Mouse (Mus musculus) cerebellum, adult (tissue): ENCODE measurements around the gene N4bp2.
"Not testable (repeated sequence)": the region's sequence is repeated elsewhere in the genome, so short reads cannot be mapped to it uniquely, and the experiment has no call there.

ENCODE experiments used
- ATAC-seq: cut with Nextera tagmentation; 2 replicates; pipeline ENCODE4 v1.9.2; 2017; ENCODE audit warnings: mild to moderate bottlenecking, moderate library complexity, mixed read lengths; ENCODE audit not compliant: insufficient number of reproducible peaks, low FRiP score, low TSS enrichment

Gene N4bp2

DNA sequence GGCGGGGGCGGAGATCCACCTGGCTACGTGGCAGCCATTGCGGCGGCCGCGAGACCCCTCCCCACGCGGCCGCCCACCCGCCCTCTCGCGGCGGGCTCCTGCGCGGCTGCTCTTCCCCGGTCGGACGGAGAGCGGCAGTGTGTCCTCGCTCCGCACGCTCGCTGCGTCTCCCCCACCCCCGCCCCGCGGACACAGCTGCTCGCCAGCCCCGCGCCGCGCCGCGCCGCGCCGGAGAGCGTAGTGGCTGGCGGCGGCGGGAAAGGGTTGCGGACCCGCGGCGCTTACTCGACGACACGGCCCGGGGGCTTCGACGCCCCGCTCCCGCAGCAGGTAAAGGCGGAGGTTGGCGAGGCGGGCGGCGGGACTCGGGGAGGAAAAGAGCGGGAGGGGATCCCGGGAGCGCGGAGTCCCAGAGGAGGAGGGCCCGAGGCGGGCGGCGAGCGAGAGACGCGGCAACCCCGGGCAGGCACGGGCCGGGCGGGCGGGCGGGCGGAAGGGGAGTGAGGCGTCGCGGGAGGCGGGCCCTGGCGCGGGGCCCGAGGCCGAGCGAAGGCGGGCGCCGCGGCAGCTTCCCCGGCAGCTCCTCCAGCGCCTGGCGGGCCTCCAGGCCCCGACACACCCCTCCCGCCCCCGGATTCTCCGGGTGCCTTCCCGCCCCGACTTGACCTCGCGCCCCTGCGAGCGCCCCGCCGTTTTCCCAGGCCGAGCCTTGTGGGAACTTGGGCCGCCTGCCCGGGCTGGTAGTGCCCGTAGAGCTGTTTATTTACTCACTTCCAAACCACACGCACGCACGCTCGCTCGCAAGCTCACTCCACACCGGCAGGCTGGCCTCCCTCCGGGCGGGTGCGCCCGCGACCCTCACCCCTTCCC is 830 bp downstream of the N4bp2 start:
- peak; percentile 69 for ATAC-seq

DNA sequence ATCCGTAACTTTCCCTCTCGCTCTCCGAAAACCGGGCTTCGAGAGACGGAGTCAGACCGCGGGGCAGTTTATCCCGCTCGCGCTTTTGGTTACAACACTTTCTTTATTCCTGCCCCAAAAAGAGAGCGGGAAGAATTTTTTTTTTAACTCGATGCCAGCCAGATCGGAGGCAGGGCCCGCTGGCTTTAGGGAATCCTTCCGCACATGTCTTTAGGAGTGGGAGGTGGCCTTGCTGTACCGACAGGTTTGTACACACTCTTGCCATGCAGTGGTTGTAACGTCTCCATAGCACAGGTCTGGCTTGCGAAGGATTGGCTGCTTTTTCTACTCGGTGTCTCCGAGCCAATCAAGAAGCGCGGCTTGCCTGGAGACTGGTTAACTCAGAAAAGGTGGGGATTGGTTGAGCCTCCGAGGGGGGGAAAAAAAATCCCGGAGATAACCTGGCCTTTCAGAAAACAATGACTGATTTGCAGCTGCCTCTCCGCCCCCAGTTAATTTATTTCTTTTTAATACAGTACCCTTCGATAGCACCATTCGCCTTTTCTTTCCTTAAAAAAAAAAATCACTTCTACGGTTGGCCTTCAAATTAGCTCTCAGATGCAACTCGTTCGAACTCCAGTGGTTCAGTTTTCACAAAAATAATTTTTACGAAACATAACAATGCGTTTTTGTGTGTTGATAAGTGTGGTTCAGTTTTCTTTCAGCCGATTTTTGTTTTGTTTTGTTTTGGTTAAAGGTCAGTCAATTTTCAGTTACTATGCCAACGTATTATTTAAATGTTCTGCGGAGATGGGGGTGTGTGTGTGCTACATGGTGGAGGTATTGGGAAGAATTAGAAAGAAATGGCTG is 1.7 kb downstream of the N4bp2 start:
- ATAC-seq: peak; percentile 93

DNA sequence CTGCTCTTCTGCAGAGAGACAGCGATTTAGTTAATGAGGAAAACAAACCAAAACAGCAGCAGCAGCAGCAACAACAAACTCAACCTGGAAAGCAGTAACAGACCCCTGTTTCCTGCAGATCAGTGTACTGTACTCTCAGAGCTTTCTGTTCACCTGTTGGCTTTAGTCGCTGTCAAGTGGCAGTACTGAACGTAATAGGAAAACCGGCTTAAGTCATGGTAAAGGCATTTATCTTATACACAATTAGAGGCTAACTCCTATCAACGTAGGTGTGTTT is 2.3 kb downstream of the N4bp2 start:
- ATAC-seq: no peak

DNA sequence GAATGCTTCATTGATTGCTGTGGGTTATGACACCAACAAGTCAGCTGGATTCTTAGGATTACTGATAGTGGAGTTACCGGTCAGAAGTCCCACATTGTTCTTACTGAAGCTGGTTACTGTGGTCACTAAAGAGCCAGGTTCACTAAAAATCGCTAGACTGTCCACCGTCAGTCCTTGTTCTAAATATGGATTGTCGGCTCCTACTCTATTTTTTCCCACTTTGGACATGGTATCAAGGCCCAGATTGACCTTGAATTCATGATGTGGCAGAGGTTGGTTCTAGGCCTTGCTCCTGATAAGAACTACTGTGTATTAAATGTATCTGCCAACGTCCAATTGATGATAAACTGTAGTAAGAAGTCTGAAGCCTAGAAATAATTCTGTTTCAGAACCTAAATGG is 4.7 kb downstream of the N4bp2 start:
- no peak for ATAC-seq

DNA sequence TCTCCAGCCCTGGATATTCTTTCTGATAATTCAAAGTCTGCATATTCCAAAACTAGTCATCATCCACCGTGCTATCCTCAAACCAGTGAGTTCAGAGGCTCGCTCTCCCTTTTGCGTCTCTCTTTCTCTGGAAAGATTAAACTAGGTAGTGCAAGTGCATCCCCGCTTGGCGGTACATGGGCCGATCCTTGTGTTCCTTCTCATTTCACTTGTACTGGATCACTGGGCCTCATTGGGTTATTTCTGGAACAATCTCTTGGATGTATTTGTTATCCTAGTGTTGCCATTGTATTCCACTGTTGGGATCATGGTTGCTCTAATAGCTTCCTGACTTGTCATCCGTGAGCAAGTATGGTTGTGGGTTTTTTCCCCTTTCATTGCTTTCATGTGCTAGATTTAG is 6.7 kb downstream of the N4bp2 start:
- ATAC-seq: no peak

DNA sequence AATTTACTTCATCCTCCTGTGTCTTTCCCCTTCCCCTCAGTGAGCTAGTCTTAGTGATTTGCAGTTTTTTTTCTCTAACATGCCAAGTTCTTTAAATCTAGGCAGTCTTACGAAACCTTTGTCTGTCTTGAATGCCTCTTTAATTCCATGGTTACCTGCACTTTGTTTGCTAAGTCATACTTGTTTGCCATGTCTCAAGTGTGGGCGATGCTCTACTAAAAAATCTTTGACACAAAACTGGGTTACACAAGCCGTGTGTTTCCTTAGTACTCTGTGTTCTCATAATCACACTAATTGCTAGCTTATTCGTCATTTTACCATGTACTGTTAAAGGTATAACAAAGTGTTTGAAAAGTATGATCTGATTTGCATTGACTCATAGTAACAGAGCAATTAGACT is 7.2 kb downstream of the N4bp2 start:
- ATAC-seq: no peak

DNA sequence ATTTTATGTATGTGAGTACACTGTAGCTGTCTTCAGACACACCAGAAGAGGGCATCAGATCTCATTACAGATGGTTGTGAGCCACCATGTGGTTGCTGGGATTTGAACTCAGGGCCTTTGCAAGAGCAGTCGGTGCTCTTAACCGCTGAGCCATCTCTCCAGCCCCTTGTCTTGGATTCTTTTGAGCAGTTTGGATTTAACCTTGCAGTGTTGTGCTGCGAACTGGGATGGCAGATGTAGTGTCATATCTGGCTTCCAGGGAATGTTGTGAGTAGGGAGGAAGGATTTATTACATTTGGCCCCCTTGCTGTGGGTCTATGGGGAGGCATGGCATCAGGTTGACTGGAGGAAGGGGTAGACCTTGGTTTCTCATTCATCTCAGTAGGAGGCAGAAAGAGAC is 10.6 kb downstream of the N4bp2 start:
- ATAC-seq: not testable (repeated sequence)

DNA sequence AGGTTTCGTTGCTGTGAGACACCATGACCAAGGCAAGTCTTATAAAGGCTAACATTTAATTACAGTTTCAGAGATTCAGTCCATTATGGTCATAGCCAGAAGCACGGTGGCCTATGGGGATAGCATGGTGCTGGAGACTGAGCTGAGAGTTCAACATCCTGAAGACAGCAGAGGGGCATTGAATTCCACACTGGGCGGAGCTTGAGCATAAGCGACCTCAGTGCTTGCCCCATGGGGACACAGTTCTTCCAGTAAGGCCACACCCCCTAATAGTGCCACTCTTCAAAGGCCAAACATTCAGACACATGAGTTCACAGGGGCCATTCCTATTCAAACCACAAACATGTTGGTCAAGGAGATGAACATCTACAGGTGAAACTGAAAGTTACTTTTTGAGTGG is 12.8 kb downstream of the N4bp2 start:
- ATAC-seq: no peak

DNA sequence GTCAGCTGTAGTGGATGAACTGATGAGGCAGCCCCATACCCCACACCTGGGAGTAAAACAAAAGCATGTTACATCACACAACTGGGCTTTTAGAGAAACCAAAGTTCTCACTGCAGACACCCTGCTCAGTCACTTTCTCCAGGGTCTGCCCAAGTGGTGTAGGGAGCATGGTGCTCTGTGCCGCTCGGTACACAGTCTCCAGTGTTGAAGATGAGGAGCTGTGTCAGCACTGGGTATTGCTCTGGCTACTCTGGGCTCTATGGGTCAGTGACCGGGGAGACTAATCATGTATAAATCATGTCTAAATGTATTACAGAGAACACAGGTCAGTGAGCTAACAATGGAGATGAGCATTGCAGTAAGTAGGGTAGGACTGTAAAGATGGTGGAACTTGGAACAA is 13.6 kb downstream of the N4bp2 start:
- no peak for ATAC-seq

DNA sequence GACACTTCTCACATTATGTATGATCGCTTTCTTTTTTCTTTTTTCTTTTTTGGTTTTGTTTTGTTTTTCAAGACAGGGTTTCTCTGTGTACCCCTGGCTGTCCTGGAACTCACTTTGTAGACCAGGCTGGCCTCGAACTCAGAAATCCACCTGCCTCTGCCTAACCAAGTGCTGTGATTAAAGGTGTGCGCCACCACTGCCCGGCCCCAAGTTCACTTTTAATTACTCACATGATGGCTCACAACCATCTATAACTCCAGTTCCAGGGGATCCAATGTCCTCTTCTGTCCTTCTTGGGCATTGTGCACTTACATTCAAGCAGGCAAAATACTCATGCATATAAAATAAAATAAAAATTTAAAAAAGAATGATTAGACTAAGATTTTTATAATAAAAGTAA is 15.7 kb downstream of the N4bp2 start:
- not testable (repeated sequence) for ATAC-seq

DNA sequence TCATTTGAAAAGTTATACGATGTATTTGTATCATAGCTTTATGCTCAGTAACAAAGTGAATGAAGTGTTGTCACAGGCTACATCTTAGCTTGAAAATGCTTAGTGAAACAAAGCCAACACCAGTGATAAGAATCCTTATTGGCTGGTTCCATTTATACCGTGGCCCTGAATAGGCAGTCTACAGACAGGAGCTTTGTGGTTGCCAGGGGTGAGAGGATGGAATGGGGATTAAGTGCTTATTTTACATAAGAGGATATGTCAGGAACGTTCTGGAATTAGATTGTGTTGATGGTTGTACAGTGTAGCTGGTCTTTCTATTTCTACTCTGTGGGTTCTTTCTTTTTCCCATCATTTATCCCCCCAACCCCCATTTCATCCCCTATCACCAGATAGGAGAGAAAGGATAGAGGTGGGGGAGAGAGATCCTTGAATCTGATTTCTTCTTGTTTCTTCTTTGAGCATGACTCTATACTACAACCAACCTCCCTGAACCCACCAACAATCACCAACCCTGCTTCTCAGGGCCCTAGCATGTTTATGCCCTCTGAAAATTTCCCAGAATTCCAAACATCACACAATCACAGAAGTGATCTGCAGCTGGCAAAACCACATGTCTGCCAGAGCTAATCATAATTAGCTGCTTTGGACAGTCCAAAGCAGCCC is 16.2 kb downstream of the N4bp2 start:
- ATAC-seq: no peak

DNA sequence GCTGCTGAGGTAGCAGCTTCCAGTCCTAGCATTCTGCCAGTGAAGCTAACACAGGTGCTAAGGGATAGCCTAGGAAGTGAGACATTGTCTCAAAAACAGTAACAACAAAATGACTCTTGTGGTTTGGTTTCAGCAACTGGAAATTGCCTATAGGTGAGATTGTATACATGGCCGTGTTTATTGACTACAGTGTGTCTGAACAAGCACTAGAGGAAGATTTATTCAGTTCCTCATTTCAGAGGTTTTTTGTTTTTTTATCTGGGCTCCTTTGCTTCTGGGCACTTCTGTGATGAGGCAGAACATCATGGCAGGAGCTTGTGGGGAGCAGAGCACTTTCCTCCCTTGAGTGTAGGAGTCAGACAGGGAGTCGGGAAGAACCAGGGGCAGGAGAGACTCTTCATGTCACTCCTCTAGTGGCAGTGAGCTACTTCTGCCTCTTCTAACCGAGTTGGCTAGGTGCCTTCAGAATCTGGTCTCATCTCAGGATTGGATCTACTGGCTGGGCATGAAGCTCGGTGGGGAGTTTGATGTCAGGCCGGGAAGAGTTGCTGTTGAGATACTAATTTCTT is 17.9 kb downstream of the N4bp2 start:
- ATAC-seq: no peak

DNA sequence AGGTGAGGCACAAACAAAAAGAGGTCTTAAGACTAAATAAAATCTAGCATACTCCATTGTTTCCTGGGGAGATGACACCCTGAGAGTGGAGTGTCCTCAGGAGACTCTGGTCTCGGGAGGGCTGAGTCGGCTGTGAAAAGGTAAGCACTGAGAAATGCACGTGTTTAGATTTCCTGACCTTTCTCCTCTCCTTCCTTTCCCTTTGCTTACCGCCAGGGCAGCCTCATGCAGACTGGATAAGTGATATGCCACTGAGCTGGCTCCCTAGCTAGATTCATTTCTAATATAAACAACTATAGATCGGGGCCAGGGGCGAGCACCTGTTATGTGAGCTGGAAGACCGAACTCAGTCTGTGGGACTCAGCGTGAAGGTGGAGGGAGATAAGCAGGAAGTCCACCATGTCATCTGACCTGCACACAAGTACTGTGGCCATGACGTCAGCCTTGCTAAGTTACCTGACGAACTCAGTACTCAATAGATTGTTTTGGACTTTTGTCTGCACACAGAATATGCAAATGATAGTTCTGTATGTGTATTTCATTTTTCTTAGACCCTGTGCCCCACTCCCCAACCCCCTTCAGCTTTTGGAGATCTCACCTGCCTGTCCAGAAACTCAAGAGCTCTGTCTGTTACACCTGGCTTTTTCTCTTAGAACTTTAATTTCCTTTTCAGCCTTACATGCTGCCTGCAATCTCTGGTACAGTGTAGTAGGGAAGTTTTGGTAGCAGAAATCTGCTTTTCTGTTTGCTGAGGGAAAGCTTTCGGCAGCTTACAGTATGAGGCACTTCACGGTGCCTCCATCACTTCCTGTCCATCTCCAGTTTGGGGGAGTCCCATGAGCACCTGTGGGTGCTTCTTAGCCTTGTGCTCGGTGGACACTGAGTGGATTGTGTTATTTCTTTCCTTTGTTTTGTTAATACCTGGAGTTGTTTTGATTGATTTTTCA is 18.7 kb downstream of the N4bp2 start:
- ATAC-seq: no peak

DNA sequence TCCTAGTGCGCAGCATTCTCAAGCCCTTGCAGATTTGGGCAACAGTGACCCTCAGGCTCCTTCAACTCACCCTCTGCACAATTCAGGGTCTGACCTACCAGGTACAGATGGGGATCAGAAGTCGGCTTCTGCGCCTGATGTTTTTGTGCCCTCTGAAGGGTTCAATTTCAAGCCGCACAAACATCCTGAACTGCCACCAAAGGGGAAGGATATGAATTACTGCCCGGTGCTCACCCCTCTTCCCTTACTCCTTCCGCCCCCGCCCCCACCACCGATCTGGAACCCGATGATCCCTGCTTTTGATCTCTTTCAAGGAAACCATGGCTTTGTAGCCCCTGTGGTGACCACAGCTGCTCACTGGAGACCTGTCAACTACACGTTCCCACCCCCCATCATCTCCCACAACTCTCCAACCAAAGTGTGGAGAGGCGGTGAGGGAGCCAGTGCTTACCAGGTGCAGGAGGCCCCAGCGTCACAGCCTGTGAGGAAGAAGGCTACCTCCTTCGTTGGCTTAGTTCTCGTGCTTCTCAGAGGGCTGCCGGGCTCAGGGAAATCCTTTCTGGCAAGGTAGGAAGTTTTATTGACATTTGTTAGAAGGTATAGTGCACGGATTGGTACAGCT is 27.4 kb downstream of the N4bp2 start:
- no peak for ATAC-seq

DNA sequence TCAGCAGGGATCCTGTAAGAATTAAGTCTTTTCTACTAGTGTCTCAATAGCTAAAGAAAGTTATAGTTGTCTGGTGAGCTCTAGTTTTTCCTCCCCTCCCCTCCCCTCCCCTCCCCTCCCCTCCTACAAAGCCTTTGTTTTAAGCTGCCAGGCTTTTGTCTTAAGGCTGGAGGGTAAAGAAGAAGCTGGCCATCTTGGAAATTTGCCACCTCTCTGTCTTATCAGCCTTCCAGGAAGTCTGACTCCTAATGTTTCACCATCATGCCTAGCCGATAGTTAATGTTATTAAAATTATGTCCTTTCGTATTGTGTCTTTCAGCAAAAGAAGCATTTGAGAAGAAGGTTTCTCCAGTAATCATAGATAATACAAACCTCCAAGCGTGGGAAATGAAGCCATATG is 30.9 kb downstream of the N4bp2 start:
- no peak for ATAC-seq

DNA sequence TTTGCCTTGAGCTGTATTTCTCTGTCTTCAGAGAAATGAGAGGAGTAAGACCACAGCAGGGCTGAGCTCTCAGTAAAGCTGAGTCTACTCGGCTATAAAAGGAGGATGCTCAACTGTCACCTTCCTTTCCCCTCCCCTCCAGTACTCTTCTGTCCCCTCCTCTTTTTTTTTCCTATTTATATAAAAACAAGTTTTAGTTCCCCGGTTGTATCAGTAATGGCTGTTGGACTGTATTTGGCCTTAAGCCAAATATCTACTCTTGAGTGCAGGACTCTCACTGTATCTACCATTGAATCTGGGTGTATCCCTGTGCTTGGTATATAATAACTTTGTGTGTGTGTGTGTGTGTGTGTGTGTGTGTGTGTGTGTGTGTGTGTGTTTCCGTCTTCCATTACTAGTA is 31.4 kb downstream of the N4bp2 start:
- ATAC-seq: no peak

DNA sequence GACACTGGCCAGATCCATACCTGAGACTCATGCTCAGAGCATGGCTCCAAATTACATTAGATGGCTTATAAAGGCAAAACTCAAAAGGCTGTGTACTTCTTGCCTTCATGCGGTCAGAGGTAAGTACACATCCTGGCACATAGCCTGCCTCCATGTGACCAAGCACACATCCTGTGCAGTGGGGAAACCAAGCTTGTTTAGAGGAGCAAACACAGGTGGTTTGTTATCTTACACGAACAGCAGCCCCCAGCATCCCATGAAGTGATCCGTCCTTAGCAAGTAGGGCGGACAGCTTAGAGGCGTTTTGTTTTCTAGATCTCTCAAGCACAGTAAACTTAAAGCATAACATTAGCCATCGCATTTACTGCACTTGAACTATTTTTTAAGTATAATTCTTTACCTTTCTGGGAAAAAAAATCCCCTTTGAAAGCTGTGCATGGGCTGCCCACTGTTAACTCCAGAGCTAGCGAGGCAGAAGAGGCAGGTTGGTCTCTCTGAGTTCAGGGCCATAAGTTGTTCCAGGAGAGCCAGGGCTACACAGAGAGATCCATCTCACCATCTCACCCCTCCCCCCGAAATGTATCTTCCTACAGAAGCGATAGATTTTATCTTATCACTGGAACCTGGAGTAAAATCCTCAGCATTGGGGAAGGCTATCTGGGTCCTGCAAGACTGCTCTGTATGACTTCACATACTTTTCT is 32.1 kb downstream of the N4bp2 start:
- no peak for ATAC-seq

DNA sequence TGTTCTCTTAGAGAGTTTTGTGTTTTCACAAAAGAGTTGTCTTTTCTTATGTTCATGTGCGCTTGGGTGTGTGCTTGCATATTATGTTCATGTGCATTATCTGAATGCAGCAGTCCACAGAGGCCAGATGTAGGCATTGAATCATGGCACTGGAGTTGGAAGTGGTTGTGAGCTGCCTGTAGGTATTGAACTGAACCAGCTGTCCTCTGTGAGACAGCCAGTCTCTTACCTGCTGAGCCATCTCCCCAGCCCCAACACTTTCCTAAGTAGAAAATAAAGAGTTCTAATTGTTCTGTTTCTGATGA is 32.6 kb downstream of the N4bp2 start:
- no peak for ATAC-seq

DNA sequence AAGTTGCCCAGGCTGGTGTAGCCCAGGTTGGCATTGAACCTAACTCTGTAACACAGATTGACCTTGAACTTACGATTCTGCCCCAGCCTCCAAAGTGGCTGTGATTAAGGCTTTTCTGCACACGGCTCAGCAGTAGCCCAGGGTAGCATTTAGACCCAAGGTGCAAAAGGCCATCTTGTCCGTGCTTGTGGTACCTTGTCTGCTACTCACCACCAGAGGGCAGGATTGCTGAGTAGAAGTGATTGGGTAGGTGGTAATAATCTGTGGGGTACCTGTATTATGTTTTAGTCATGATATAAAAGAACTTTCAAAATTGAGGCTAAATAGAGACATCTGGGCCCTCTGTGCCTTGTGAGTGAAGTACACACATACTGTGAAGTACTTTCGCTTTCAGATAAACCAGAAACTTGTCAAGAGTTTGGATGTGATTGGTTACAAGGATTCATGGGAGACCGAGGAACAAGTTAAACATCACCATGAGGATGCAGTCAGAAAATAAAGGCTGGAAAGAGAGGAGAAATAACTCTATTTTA is 60.3 kb downstream of the N4bp2 start:
- no peak for ATAC-seq
